Mouse (Mus musculus) heart, embryonic 10.5 days (tissue): ENCODE measurements around the gene Gpx3. TPM values are rescaled to one million over a fixed set of nuclear protein-coding genes. Genes with fewer than 3 reads are reported as not detected.
A peak's percentile ranks its signal among the peaks of the same experiment; 100 is the strongest.
"Not testable (repeated sequence)": the region's sequence is repeated elsewhere in the genome, so short reads cannot be mapped to it uniquely, and the experiment has no call there.

Experiments used
- DNase-seq: peaks from one replicate; pipeline ENCODE4 v3.0.0-alpha.2; 2017; ENCODE audit warnings: low spot score
- H3K27ac ChIP-seq: fragments of 300-500 bp; sonication (generic); 2 replicates; pipeline ENCODE4 v1.5.1; 2016; ENCODE audit warnings: mild to moderate bottlenecking
- H3K27me3 ChIP-seq: fragments of 300-500 bp; sonication (generic); 2 replicates; pipeline ENCODE4 v1.6.1; 2016; ENCODE audit warnings: mild to moderate bottlenecking; ENCODE audit not compliant: poor library complexity, insufficient read depth, severe bottlenecking
- H3K36me3 ChIP-seq: fragments of 300-500 bp; sonication (generic); 2 replicates; pipeline ENCODE4 v1.6.1; 2016; ENCODE audit warnings: mild to moderate bottlenecking, moderate library complexity
- H3K4me1 ChIP-seq: fragments of 300-500 bp; sonication (generic); 2 replicates; pipeline ENCODE4 v1.6.1; 2016; ENCODE audit warnings: mild to moderate bottlenecking
- H3K4me3 ChIP-seq: fragments of 300-500 bp; sonication (generic); 2 replicates; pipeline ENCODE4 v1.5.1; 2016; ENCODE audit warnings: mild to moderate bottlenecking, moderate library complexity
- H3K9me3 ChIP-seq: fragments of 300-500 bp; sonication (generic); 2 replicates; pipeline ENCODE4 v1.6.1; 2016; ENCODE audit warnings: mild to moderate bottlenecking, moderate library complexity
- WGBS: fragments of 180-500 bp; shearing (Covaris S2); methylation state at CpG from one replicate; pipeline ENCODE4 v1.1.7; 2016; 5-methylcytosine and 5-hydroxymethylcytosine counted together
- polyA plus RNA-seq: library from polyadenylated mRNA; unstranded; fragments of >200 nt; fragmentation: Nextera tagmentation; extraction: Ambion mirVana; gene quantifications from 2 replicates; pipeline ENCODE4 v1.2.1, GENCODE M21; 2016

Gene Gpx3
- 1,153 and 1,643 TPM in 2 replicates for polyA plus RNA-seq

- peak; percentile 93 for DNase-seq
- Histone ChIP-seq H3K4me1 (peaks cover 51% of the 10 kb centered on the region), H3K9me3 (no peaks in the 10 kb centered on the region), H3K27me3 (no peaks in the 10 kb centered on the region), H3K4me3 (peak within 1 kb of the TSS; percentile 68), H3K27ac (peak within 1 kb of the TSS; percentile 84), H3K36me3 (peaks cover 15% of the 10 kb centered on the region)
- 14% methylated on average over 45 of the region's 45 CpGs for WGBS
Measured at GRCm38 (mm10) chr11:54902333-54903323, at the start of gene Gpx3. Gene Gpx3, plus strand, starts transcription at chr11:54902453.

- 93% methylated on average over 11 of the region's 12 CpGs for WGBS
- H3K9me3 ChIP-seq, result not testable (repeated sequence)
Measured at GRCm38 (mm10) chr11:54858880-54859279, 43.4 kb upstream of the Gpx3 start.

GRCm38 (mm10) chr11:54859322-54860165, 42.7 kb upstream of the Gpx3 start:
- Histone ChIP-seq H3K9me3 (no peaks in the 10 kb centered on the region), H3K27me3 (no peaks in the 10 kb centered on the region), H3K4me1 (peaks cover 7% of the 10 kb centered on the region; the same call in 1 of the 2 replicates), H3K36me3 (no peaks in the 10 kb centered on the region), H3K4me3 (peak overlapping the region; percentile 83), H3K27ac (peak overlapping the region; percentile 95)
- DNase-seq, result no peak
- 27% methylated on average over 11 of the region's 11 CpGs for WGBS

More at GRCm38 (mm10) chr11:54858880-54859279, 43.4 kb upstream of the Gpx3 start:
- DNase-seq, H3K36me3 ChIP-seq, H3K4me1 ChIP-seq, H3K27me3 ChIP-seq, H3K27ac ChIP-seq, H3K4me3 ChIP-seq: not testable (repeated sequence)

GRCm38 (mm10) chr11:54860256-54861038, 41.8 kb upstream of the Gpx3 start, which contains the start of gene Lyrm7:
Gene Lyrm7, minus strand, starts transcription at chr11:54860916.
- H3K36me3 ChIP-seq, result no peaks in the 10 kb centered on the region
- peak; percentile 99 for DNase-seq
- peak within 1 kb of the TSS; percentile 95 for H3K27ac ChIP-seq
- WGBS, result under 1% methylated on average over 42 of the region's 42 CpGs
- no peaks in the 10 kb centered on the region for H3K9me3 ChIP-seq
- no peaks in the 10 kb centered on the region for H3K27me3 ChIP-seq
- peaks cover 8% of the 10 kb centered on the region; the same call in 1 of the 2 replicates for H3K4me1 ChIP-seq
- peak within 1 kb of the TSS; percentile 83 for H3K4me3 ChIP-seq

- DNase-seq, result no peak
- no peaks in the 10 kb centered on the region for H3K9me3 ChIP-seq
- no peaks in the 10 kb centered on the region for H3K27me3 ChIP-seq
- WGBS, result 90% methylated on average over 5 of the region's 5 CpGs
- H3K27ac ChIP-seq, result peak overlapping the region; percentile 95; the same call in 1 of the 2 replicates
- no peaks in the 10 kb centered on the region for H3K36me3 ChIP-seq
- no peak overlapping the region for H3K4me3 ChIP-seq
- peaks cover 15% of the 10 kb centered on the region; the same call in 1 of the 2 replicates for H3K4me1 ChIP-seq
Measured at GRCm38 (mm10) chr11:54861471-54862420, 40.5 kb upstream of the Gpx3 start.

- H3K27me3 ChIP-seq, result no peaks in the 10 kb centered on the region
- no peak overlapping the region for H3K27ac ChIP-seq
- H3K9me3 ChIP-seq, result no peaks in the 10 kb centered on the region
- no peak for DNase-seq
- H3K4me1 ChIP-seq, result peaks cover 19% of the 10 kb centered on the region; the same call in 1 of the 2 replicates
- WGBS, result 42% methylated on average over 10 of the region's 10 CpGs
- no peaks in the 10 kb centered on the region for H3K36me3 ChIP-seq
- H3K4me3 ChIP-seq, result no peak overlapping the region
Measured at GRCm38 (mm10) chr11:54862621-54863520, 39.4 kb upstream of the Gpx3 start.

- Histone ChIP-seq H3K9me3 (no peaks in the 10 kb centered on the region), H3K27me3 (no peaks in the 10 kb centered on the region), H3K4me1 (peaks cover 20% of the 10 kb centered on the region), H3K4me3 (peak overlapping the region; percentile 92), H3K27ac (peak overlapping the region; percentile 98), H3K36me3 (peaks cover 21% of the 10 kb centered on the region)
- DNase-seq, result no peak
- 77% methylated on average over 6 of the region's 6 CpGs for WGBS
Measured at GRCm38 (mm10) chr11:54865330-54866085, 36.7 kb upstream of the Gpx3 start.

GRCm38 (mm10) chr11:54866119-54867048, 35.9 kb upstream of the Gpx3 start, which contains the start of gene Hint1:
Gene Hint1, plus strand, starts transcription at chr11:54866383.
- no peaks in the 10 kb centered on the region for H3K9me3 ChIP-seq
- under 1% methylated on average over 107 of the region's 107 CpGs for WGBS
- DNase-seq, result peak; percentile 93
- peak within 1 kb of the TSS; percentile 92 for H3K4me3 ChIP-seq
- peak within 1 kb of the TSS; percentile 98 for H3K27ac ChIP-seq
- peaks cover 30% of the 10 kb centered on the region for H3K36me3 ChIP-seq
- H3K27me3 ChIP-seq, result no peaks in the 10 kb centered on the region
- H3K4me1 ChIP-seq, result peaks cover 20% of the 10 kb centered on the region

- Histone ChIP-seq H3K4me3 (peak overlapping the region; percentile 92), H3K27ac (peak overlapping the region; percentile 98), H3K36me3 (peaks cover 36% of the 10 kb centered on the region), H3K9me3 (no peaks in the 10 kb centered on the region), H3K27me3 (no peaks in the 10 kb centered on the region), H3K4me1 (peaks cover 20% of the 10 kb centered on the region)
- no peak for DNase-seq
- 3% methylated on average over 5 of the region's 5 CpGs for WGBS
Measured at GRCm38 (mm10) chr11:54867049-54867385, 35.2 kb upstream of the Gpx3 start.
